Mouse (Mus musculus) midbrain, embryonic 11.5 days (tissue): ENCODE results near the gene Dach1. TPM values are rescaled to one million over a fixed set of nuclear protein-coding genes. Genes with fewer than 3 reads are reported as not detected.

Experiments
- ATAC-seq: fragments of 200-750 bp; cut with Nextera tagmentation; 2 replicates; pipeline ENCODE4 v1.8.0; 2017; ENCODE audit warnings: moderate TSS enrichment, moderate library complexity; ENCODE audit not compliant: low FRiP score
- DNase-seq: peaks from one replicate; pipeline ENCODE4 v3.0.0; 2015; ENCODE audit warnings: low spot score; ENCODE audit errors: missing footprints
- H3K27ac ChIP-seq: fragments of 300-500 bp; sonication (generic); 2 replicates; pipeline ENCODE4 v1.5.1; 2014; ENCODE audit warnings: low read depth, low read length
- H3K27me3 ChIP-seq: fragments of 300-500 bp; sonication (generic); 2 replicates; pipeline ENCODE4 v1.6.1; 2014; ENCODE audit warnings: mild to moderate bottlenecking, low read length, moderate library complexity, mixed read lengths; ENCODE audit not compliant: control insufficient read depth, insufficient read depth
- H3K36me3 ChIP-seq: fragments of 300-500 bp; sonication (generic); 2 replicates; pipeline ENCODE4 v1.6.1; 2014; ENCODE audit warnings: mild to moderate bottlenecking, low read length, moderate library complexity, mixed read lengths; ENCODE audit not compliant: control insufficient read depth, insufficient read depth
- H3K4me1 ChIP-seq: fragments of 300-500 bp; sonication (generic); 2 replicates; pipeline ENCODE4 v1.6.1; 2014; ENCODE audit warnings: low read length; ENCODE audit not compliant: control insufficient read depth, insufficient read depth
- H3K4me2 ChIP-seq: fragments of 300-500 bp; sonication (generic); 2 replicates; pipeline ENCODE4 v1.6.1; 2014; ENCODE audit warnings: mild to moderate bottlenecking, moderate library complexity
- H3K4me3 ChIP-seq: fragments of 300-500 bp; sonication (generic); 2 replicates; pipeline ENCODE4 v1.5.1; 2014; ENCODE audit warnings: low read depth, low read length
- H3K9ac ChIP-seq: fragments of 300-500 bp; sonication (generic); 2 replicates; pipeline ENCODE4 v1.6.1; 2014; ENCODE audit warnings: low read length
- H3K9me3 ChIP-seq: fragments of 300-500 bp; sonication (generic); 2 replicates; pipeline ENCODE4 v1.6.1; 2016; ENCODE audit warnings: low read length; ENCODE audit not compliant: control insufficient read depth
- WGBS: fragments of 180-500 bp; shearing (Covaris S2); extraction: QIAGEN DNeasy Blood & Tissue Kit; methylation state at CpG from one replicate; pipeline ENCODE4 v1.1.7; 2014; 5-methylcytosine and 5-hydroxymethylcytosine counted together
- polyA plus RNA-seq: library from polyadenylated mRNA; unstranded; fragments of >200 nt; fragmentation: Nextera tagmentation; extraction: Ambion mirVana; gene quantifications from 2 replicates; pipeline ENCODE4 v1.2.1, GENCODE M21; 2014

Gene Dach1
- polyA plus RNA-seq, 1 experiment from 2014 or later = 24.0 TPM

DNA sequence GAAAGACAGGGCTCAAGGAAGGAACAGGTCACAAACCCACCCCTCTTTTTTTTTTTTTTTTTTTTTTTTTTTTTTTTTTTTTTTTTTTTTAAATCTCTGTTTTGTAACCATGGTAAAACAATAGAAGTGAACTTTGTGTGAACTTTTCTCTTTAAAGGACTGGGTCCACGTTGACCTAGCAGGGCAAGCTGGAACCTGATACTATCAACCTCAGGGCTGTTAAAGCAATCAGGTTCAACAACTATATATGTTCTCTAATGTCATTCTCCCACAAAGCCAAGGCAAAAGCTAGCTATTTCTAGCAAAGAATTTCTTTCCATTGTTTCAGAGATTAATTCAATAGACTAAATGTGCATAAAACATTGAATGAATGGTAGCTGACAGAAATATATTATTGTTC, 134.3 kb downstream of the Dach1 start:
- Histone ChIP-seq H3K27me3 (no peaks in the 10 kb centered on the region), H3K27ac (no peak overlapping the region), H3K9me3 (no peaks in the 10 kb centered on the region), H3K4me3 (no peak overlapping the region), H3K4me1 (0 out of 2 replicates have a peak, but pooled peaks cover 2% of the 10 kb centered on the region), H3K4me2 (no peak overlapping the region), H3K9ac (no peak overlapping the region), H3K36me3 (no peaks in the 10 kb centered on the region)
- ATAC-seq (no peak), DNase-seq (no peak)
- 0% methylated on average over 1 of the region's 1 CpGs for WGBS

DNA sequence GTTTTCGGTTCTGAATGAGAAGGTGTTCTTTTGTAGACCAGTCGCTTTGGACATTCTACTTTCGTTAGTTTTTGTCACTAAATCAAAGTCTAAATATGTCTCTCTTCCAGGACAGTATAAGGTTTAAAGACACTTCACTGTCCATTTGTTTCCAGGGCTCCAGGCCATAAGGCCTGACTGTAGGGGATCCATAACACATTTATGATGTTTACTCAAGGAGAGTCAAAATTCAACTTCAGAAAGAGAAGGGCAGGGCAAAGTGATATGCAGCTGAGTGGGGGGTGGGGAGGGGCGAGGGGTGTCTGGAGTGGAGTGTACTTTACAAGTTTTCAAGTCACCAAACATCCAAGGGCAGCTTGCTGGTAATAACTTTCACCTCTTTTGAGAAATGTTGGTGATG, 146.0 kb downstream of the Dach1 start:
- WGBS = 83% methylated on average over 4 of the region's 4 CpGs
- peaks cover 3% of the 10 kb centered on the region; the same call in 1 of the 2 replicates for H3K4me1 ChIP-seq
- H3K36me3 ChIP-seq = no peaks in the 10 kb centered on the region
- no peak overlapping the region for H3K9ac ChIP-seq
- no peak overlapping the region for H3K4me2 ChIP-seq
- no peak overlapping the region for H3K27ac ChIP-seq
- H3K9me3 ChIP-seq = no peaks in the 10 kb centered on the region
- no peaks in the 10 kb centered on the region for H3K27me3 ChIP-seq
- ATAC-seq = no peak
- no peak overlapping the region for H3K4me3 ChIP-seq
- DNase-seq = no peak

DNA sequence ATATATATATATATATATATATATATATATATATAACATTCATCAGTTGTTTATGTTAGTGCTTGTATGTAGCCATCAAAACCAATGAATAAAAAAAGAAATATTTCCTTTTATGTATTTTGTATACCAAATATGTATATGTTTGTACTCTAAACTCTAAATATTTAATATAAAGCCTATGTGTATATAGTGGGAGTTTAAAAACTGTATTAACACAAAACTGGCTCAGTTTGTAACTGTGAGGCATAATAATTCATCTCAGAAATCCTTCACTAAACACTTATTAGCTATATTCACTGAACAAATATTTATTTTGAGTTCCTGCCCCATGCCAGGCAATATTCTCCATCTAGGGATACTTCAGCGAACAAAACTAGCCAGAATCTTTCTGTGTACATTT, 155.5 kb downstream of the Dach1 start:
- Histone ChIP-seq H3K9ac (no peak overlapping the region), H3K4me1 (no peaks in the 10 kb centered on the region), H3K36me3 (no peaks in the 10 kb centered on the region; the same call in 1 of the 2 replicates), H3K9me3 (no peaks in the 10 kb centered on the region), H3K4me3 (no peak overlapping the region), H3K27ac (no peak overlapping the region), H3K27me3 (no peaks in the 10 kb centered on the region), H3K4me2 (no peak overlapping the region)
- ATAC-seq (no peak), DNase-seq (no peak)
- 98% methylated on average over 1 of the region's 1 CpGs for WGBS

DNA sequence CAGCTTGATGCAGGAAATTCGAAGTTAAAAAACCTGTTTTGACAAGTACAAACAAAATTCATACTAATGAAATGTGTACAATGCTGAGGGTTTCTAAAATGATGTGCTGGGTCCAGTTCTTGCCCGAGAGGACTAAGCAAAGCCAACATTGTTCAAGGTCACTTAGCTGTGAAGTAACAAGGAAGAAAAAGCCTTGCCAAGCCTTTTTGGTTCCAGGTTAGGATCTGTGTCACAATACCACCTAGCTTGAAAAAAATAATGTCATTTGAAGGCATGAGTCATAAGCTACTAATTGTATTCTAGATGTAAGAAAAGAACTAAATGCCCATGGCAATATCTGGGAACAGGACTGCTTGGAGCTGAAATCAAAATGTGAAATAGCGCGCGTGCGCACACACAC, 161.1 kb downstream of the Dach1 start:
- Histone ChIP-seq H3K4me3 (no peak overlapping the region), H3K36me3 (no peaks in the 10 kb centered on the region), H3K27me3 (no peaks in the 10 kb centered on the region), H3K4me2 (no peak overlapping the region), H3K4me1 (no peaks in the 10 kb centered on the region), H3K27ac (no peak overlapping the region), H3K9ac (no peak overlapping the region), H3K9me3 (no peaks in the 10 kb centered on the region)
- DNase-seq (no peak), ATAC-seq (no peak)
- WGBS = 89% methylated on average over 6 of the region's 6 CpGs

DNA sequence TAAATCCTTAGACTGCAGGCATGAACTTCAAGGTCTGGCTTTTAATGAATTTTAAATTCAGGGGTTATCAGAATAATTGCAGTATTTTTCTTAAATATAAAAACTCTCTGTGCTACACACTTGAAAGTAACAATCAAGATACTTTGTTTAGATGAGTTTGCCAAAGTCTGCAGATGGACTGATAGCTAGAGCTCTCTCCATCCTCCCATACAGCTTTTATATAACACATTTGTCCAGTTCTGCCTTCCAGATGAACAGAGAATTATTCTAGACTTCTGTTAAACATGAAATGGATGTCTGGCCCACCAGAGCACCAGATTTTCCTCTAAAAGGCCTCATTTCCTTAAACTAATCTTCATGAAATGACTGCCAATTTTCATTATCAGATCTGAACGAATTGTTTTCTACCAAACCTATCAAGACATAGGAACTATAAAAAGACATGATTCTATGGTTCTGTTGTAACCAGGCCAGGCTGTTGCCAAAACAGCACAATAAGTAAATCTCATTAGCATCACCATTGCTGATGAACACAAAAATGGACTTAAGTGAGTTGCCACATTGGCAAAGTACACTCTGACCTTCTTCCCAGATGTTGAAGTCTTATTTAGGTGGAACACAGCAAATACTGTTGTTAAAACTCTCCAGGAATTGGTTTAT, 167.4 kb downstream of the Dach1 start:
- DNase-seq = no peak
- Histone ChIP-seq H3K27me3 (no peaks in the 10 kb centered on the region), H3K4me3 (no peak overlapping the region), H3K4me1 (no peaks in the 10 kb centered on the region; the same call in 1 of the 2 replicates), H3K27ac (no peak overlapping the region), H3K36me3 (no peaks in the 10 kb centered on the region), H3K4me2 (no peak overlapping the region), H3K9me3 (no peaks in the 10 kb centered on the region), H3K9ac (no peak overlapping the region)
- 85% methylated on average over 1 of the region's 1 CpGs for WGBS
- no peak for ATAC-seq

DNA sequence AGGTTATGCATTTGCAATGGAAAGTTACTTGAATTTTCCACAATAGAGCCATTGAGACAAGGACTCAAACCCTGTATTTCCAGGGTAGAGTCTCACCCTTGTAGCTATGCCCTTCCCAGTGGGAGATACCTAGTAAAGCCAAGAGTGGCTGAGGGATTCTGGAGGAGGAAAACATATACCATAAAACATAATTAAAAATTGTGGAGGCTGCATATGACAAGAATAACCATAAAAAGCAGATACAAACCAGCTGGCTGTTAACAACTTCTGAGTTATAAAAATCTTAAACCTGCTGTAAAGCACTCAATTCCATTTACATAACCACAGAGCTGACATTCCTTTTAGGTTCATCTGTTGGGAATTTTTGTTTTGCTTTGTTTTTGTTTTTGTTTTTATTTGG, 171.0 kb downstream of the Dach1 start:
- no peak for DNase-seq
- no peaks in the 10 kb centered on the region for H3K36me3 ChIP-seq
- no peak overlapping the region for H3K4me2 ChIP-seq
- no peak overlapping the region for H3K27ac ChIP-seq
- H3K9me3 ChIP-seq = no peaks in the 10 kb centered on the region
- no peak overlapping the region for H3K9ac ChIP-seq
- no peak for ATAC-seq
- no peak overlapping the region for H3K4me3 ChIP-seq
- no peaks in the 10 kb centered on the region; the same call in 1 of the 2 replicates for H3K4me1 ChIP-seq
- H3K27me3 ChIP-seq = no peaks in the 10 kb centered on the region

DNA sequence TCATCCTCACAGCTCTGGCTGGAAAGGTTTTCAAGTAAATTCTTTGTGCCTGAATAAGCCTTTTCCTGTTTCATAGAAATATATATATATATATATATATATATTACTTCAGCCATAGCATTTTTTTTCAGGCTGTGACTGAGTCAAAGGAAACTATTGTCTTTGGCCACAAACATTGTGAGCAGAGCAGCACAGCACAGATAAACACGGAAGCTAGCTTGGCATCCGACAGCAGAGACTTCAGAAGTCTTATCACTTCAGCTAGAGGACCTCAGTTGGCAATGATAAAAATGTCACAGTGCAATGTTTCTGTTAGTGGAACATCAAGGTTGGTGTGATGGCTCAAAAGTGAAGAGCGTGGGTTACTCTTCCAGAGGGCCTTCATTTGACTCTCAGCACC, 186.3 kb downstream of the Dach1 start:
- no peak for ATAC-seq
- H3K27ac ChIP-seq = no peak overlapping the region
- peaks cover 4% of the 10 kb centered on the region; the same call in 1 of the 2 replicates for H3K4me1 ChIP-seq
- no peak for DNase-seq
- no peaks in the 10 kb centered on the region for H3K9me3 ChIP-seq
- no peak overlapping the region for H3K9ac ChIP-seq
- no peaks in the 10 kb centered on the region for H3K27me3 ChIP-seq
- H3K4me2 ChIP-seq = no peak overlapping the region
- WGBS = 87% methylated on average over 3 of the region's 3 CpGs
- no peak overlapping the region for H3K4me3 ChIP-seq
- no peaks in the 10 kb centered on the region for H3K36me3 ChIP-seq

DNA sequence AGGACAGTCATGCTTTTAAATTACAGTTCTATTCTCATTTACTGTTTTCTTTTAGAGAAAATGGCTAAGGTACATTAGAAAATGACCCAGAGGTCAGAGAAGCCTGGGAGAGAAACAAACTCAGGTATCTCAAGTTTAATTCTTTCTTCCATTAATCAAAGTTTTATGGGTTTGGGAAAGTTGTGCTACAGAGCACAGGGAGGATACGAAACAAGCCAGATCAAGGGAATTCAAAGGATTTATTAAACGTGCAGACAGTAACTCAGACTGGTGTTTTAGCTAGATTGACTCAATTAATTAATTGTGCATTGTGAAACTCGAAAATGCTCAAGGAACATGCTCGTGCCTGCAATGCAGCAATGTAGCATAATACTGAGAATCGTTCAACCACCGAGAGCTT, 186.9 kb downstream of the Dach1 start:
- H3K27me3 ChIP-seq = no peaks in the 10 kb centered on the region
- H3K27ac ChIP-seq = no peak overlapping the region
- no peak overlapping the region for H3K4me2 ChIP-seq
- no peaks in the 10 kb centered on the region for H3K36me3 ChIP-seq
- H3K4me3 ChIP-seq = no peak overlapping the region
- no peaks in the 10 kb centered on the region for H3K9me3 ChIP-seq
- WGBS = 82% methylated on average over 6 of the region's 6 CpGs
- ATAC-seq (no peak), DNase-seq (no peak)
- H3K4me1 ChIP-seq = peaks cover 4% of the 10 kb centered on the region; the same call in 1 of the 2 replicates
- no peak overlapping the region for H3K9ac ChIP-seq

DNA sequence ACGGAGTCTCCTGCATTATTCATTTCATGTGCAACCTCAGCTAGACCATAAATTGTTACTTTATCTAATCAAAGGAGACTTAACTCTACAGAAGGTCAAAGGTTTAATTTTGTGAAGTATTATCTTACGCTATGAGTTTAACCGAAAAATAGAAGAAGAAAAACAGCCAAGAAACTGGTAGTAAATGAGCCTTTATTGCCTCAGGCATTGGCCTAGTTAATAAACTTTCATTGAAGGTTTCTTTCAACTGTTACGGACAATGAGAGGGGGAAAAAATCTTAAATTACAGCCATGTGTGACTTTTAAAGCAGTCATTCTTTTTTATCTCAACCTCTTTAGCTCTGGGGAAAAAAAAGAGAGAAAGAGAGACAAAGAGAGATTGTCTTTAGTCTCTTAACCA, 188.7 kb downstream of the Dach1 start:
- H3K4me2 ChIP-seq = no peak overlapping the region
- H3K9ac ChIP-seq = no peak overlapping the region
- WGBS = 45% methylated on average over 4 of the region's 4 CpGs
- no peaks in the 10 kb centered on the region for H3K9me3 ChIP-seq
- no peak overlapping the region for H3K4me3 ChIP-seq
- peaks cover 6% of the 10 kb centered on the region; the same call in 1 of the 2 replicates for H3K4me1 ChIP-seq
- H3K27me3 ChIP-seq = no peaks in the 10 kb centered on the region
- H3K36me3 ChIP-seq = no peaks in the 10 kb centered on the region
- DNase-seq (peak; percentile 85), ATAC-seq (no peak)
- H3K27ac ChIP-seq = no peak overlapping the region
